Mouse (Mus musculus): ENCODE measurements at regions not wholly inside any gene's neighbourhood (a gene's known extent, or its start where the extent isn't known, plus 50 kb on each side); places are given as distances from the start of the nearest gene placed in this dataset.

DNA sequence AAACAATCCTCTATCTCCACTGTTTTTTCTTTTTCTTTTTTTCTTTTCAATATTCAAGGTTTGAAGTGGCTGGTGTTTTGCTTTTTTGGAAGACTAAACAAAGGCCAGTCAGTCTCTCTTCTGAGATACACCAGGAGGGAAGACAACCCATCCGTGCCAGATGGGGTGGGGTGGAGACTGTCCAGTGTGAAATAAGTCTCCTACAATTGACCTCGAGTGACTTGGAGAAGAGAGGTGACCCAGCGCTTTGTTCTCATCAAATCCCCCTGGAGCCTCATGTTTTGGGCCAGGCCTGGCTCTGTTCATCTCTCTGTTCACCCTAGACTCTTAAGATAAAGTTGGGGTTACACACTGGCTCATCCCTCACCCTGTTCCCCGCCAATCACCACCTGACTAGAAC is 169.2 kb upstream of the Tbca start:
- no peak for DNase-seq (ENCODE audit: low read depth, low spot score)

DNA sequence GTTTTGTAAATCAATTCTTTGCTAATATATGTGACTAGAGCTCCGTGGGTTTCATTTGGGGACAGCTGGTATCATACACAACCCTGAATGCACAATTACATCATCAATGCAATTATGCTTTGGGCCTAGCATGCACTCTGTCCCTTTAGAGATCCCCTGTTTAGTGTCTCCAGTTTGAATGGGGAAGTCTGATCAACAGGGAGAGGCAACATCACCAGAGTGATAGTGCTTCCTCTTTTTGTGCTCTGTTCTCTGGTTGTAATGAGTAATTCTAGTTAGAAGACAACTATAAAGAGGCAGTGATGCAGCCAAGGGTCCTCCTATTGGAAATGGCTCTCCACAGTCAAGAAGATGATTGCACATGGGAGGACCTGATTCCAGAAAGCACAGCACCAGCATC is 158.7 kb upstream of the Tbca start:
- DNase-seq (ENCODE audit: low read depth, low spot score), result no peak

DNA sequence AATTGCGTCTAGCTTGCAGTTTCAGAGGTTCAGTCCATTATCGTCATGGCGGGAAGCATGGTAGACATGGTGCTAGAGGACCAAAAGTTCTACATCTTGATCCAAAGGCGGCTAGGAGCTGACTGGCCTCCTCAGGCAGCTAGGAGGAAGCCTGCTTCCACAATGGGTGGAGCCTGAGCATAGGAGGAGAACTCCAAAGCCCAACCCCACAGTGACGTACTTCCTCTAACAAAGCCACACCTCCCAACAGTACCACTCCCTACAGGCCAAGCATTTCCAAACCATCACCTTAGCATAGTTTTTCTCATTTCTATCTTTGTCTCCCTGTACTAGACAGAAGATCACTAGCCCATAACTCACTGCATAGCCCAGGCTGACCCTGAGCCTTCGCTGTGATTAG is 158.0 kb upstream of the Tbca start:
- DNase-seq (ENCODE audit: low read depth, low spot score), result no peak

DNA sequence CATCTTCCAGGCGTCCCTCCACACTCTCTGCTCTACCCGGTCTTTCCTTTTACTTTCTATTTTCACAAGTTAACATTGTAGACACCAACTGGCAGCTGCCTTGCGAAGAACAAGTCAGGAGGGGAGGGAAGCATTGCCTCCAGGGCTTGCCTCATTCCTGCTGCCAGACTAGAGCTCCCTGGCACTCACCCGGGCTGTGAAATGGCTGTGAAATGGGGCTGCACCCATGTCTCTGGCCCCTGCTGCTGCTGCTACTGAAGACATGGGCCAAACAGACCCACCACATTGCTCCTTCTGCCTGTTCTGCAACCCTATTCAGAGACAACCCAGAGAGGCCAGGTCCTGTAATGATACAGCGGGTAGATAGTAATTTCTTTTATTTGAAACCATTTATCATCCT is 156.0 kb upstream of the Tbca start:
- no peak for DNase-seq (ENCODE audit: low read depth, low spot score)

DNA sequence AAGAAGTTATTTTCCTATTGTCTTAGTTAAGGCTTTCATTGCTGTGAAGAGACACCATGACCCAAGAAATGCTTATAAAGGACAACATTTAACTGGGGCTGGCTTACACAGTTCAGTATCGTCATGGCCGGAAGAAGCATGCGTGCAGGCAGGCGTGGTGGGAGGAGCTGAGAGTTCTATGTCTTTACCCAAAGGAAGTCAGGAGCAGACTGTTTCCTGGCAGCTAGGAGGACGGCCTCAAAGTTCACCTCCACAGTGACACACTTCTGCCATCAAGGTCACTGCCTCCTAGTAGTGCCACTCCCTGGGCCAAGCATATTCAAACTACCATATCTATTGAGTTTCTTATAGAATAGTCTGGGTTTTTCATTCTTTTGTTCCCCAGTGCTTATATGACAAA is 148.4 kb upstream of the Tbca start:
- DNase-seq (ENCODE audit: low read depth, low spot score), result no peak

DNA sequence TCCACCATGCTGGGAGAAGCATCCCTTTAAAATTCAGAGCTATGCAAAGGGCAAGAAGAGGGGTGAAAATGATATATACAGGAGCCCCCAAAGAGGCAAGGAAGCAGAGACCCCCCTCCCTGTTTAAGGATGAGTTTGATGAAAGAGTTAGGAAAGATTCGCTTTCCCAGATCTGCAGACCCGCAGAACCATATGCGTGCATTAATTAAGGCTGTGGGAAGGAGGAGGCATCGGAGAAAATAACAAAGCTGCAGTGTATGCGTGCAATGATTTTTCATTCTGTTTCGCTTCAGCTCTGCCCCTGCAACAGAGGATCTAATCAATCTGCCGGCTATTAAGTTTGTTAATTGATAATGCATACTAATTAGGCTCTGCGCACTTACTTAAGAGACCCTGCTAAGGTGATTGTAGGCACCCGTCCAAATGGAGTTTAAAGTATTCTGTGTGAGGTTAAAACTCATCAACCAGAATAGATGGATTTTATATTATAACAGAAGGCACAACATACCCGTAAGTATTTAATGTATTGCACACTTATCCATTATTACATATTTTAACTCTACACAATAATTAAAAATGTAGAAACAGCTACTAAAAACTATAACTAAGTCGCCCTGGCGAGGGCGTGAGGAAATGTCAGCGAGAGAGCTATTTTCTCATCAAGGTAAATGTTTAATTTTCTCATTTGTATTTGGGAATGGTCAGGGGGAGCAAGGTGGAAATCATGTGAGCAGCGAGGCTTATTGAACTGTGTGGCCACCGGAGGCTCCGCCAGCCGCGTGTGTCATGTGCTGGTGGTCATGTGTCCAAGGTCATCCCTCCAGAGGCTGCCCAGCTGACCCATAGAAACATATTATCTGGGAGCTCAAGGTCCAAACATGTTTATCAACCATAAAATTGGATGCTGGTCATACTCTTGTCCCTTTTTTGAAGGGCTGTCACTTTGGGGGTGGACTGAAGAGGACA is 143.2 kb upstream of the Tbca start:
- no peak for DNase-seq (ENCODE audit: low read depth, low spot score)

DNA sequence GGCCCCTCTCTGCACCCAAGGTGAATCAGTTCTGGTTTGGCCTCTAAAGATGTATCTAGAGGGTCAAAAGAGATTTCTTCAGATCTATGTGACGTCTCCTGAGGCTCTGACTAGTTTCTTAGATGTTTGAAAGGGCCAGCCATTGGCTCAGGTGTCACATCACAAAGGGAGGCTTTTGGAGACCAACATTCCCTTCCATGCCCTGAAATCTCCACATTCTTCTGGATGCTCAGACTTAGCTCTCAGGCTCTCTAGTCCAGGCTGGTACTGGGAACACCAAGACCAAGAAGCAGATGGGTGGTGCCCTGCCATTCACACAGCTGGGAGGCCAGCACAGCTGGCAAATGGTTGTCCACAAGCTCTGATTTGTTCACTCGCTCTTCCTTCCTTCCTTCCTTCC is 142.4 kb upstream of the Tbca start:
- DNase-seq (ENCODE audit: low read depth, low spot score), result no peak

DNA sequence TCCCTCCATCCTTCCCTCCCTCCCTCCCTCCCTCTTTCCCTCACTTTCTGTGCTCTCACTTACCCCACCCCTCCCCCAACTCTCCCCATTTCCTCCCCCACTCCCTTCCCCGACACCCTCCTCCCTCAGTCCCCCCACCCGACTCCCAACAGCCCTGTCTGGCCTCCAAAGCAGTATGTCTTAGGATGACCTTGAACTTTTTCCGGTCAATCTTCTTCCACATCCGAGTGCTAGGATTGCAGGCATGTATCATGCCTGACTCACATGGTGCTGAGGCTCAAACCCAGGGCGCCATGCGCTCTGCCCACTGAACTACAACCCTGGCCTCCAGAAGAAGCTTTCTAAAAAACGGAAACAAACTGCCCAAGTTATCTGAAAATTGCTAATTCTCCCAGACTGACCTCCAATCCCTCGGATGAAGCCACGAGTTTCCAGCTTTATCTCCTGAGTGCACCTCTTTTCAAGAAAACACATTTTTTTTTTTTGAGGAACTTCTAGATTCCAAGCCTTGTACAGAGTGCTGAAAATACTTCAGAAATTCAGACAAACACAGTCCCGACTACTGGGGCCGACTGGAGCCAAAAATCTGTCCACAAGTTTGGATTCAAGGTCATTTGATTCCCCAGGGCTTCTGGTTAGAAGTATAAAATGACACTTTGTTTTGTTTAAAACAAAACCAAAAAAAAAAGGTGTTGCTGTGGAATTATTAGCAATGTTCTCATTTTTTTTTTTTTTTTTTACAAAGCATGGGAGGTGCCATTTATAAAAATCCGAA is 141.7 kb upstream of the Tbca start:
- no peak for DNase-seq (ENCODE audit: low read depth, low spot score)

DNA sequence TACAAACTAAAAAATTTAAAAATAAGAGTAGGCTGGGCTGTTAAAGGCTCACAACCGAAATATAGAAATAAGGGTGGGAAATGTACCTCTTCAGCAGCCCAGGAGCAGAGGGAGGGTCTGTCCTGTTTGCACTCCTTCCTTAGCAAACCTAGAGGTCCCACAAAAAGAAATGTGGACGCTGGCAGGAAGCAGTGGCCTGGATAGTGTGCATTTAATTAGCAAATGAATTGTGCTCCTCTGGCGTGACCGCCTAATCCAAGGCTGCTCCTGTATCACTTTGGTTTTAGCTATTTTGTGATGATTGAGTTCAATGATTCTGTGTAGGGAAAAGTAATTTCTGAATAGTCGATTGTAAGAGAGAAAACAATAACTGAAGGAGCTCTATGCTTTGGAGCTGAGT is 141.1 kb upstream of the Tbca start:
- no peak for DNase-seq (ENCODE audit: low read depth, low spot score)

DNA sequence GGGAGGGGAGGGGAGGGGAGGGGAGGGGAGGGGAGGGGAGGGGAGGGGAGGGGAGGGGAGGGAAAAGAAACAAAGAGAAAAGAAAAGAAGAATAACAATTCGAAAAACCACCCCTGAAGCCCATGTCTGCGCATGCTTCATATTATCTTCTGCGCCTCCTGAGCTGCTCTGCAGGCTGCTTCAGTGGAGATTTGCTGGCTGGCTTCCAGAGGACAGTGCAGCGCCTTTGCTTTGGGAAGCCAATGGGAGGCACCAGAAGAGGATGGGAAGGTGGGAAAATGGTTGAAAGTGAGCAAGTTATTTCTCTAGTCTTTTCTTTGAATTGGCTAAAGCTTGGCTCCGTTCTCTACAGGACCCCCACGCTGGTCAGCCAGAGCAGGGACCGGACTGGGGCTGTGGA is 137.8 kb upstream of the Tbca start:
- DNase-seq (ENCODE audit: low read depth, low spot score), result no peak

DNA sequence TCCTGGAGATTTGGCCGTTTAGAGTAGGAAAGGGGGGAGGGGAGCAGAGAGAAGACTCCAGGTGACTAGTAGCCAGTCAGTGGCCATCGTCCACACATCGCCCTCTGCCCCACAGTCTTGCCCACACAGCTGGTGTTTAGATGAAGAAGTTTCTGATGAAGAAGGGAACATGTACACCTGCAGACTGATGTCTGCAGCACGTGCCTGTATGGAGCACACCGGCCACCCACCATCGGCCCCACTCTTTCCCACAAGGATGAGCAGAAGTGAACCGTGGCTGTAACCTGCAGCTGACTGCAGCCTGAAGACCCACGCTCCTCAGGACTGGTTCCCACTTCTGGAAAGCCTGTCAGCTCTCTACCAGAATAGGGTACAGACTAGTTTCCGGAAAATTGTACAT is 121.1 kb upstream of the Tbca start:
- no peak for DNase-seq (ENCODE audit: low read depth, low spot score)

DNA sequence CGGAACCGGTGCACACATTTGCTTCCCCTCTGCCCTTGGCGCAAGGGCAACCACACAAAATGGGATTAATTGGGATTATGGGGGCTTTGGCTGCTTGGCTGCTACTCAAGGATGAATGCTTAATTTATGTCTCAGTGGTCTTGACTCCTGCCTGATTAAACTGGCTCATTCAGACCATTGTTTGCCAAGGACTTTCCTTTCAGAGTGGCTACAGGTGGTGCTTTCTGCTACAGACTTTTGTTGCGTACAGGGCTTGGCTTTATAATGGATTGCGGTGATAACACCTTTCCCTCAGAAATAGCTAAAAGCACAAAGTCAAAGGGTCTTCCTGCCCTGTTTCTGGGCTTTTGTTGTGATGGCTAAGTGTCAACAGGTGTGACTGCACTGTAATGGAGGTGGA is 120.4 kb upstream of the Tbca start:
- DNase-seq (ENCODE audit: low read depth, low spot score), result no peak

DNA sequence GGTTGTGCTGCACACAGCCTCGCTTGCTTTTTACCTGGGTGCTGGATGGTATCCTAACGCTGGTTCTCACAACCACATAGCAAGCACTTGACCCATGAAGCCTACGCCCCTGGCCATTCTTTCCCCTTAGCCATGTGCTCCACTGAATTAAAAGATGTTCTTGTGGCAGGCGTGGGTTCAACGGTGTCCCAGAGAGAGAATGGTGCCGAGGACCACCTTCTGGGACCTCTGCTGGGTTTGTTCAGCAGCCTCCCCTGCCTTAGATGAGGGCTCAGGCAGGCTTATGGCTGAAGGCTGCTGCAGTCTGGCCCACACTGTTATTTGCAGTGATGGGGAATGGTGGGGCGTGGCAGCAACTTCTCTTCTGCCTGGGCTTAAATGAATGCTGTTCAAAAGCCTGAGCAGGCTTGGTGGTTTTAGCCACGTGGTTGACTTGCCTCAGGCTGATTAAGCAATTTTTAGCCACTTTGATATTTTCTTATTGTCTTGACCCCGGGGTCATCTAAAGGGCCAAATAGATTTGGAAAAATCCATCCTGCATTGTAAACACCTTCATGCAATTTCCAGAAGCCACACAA is 119.5 kb upstream of the Tbca start:
- no peak for DNase-seq (ENCODE audit: low read depth, low spot score)

DNA sequence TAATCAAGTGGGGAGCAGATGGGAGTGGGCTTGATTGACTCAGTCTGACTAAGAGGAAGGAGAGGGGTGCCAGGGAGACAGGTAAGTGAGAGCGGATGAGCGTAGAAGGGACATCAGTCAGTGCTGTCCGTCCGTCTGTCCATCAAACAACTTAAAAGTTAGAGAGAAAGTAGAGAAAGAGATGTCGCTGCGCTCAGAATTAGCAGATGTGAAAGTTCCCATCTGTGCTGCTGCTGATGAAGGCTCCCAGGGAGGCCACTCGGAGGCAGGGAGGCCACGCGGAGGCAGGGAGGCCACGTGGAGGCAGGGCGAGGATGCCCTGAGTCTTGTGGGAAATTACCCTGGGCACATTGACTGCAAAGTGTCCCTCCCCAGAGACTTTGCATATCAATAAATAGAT is 118.4 kb upstream of the Tbca start:
- no peak for DNase-seq (ENCODE audit: low read depth, low spot score)

DNA sequence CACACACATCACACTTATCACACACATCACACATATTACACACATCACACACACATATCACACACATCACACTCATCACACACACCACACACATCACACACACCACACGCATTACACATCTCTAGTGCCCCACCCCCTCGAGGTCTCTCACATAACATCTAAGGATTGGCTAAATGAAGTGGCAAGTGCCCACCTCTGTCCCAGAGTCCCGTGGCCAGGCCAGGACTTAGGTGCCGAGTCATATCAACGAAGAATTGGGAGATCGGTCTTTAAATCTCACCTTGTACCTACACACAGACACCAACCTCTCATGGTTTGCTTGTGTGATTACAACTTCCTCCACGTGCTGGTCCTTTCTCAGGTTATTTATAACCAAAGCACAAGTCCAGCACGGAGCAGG is 117.7 kb upstream of the Tbca start:
- DNase-seq (ENCODE audit: low read depth, low spot score), result no peak

DNA sequence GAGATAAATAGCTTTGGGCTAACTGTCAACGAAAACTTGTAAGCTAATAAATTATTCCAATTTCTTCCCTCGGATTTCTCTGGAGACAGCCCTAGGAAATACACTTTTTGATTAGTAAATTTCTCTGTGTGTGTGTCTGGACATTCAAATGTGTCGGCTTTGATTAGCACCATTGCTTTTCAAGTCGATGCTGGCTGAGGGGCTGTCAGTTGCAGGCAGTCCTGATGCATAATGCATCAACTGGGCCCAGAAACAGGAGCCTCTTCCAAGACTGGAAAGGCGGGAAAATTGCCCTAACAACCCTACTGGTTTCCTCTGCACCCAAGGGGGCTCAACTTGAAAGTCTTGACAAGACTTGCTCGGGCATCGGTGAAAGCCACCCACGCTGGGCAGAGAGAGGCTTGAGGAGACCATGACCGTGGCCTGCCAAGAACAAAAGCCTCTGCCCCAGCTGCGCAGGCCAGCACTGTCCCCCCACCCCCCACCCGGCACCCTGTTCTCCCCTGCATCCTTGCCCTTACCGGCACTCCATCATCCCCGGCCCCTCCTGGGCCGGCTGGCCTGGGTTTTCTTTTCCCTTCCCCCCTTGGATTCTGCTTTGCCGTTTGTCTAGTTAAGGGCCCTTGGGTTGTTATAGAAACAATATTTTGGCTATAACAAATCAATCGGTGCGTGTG is 108.1 kb upstream of the Tbca start:
- DNase-seq (ENCODE audit: low read depth, low spot score), result no peak

DNA sequence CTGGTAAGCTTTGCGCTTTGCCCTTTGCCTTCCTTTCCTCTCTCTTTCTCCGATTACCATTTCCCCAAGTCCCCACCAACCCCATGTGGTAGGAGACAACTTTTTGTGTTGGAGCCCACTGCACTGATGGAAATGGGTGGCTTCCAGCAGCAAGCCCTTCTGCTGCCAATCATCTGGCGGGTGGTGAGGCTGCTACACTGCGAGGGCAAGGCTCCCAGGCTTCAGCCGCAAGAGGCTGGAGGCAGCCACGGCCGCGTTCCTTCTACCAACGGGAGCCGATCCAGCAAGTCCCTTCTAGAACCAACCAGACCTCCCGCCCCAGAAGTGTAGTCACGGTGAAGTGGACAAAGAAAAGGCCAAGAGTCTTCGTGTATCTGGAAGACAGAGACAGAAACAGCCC is 107.1 kb upstream of the Tbca start:
- no peak for DNase-seq (ENCODE audit: low read depth, low spot score)

DNA sequence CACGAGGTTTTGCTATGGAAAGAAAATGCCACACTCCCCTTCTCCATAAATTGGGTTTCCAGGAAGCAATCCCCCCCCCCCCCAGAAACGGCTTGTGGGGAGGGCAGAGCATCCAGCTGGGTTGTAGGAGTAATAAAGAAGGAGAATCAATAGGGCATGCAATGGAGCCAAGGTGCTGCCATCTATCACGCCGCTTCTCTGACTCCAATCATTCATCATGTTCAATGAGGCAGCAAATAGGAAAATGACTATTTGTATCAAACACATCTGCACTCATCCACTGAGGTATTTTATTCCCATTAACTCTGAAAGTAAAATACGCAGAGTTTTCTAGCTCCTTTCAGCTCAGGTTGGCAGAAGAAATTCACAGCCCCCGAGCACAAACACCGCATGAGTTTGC is 103.5 kb upstream of the Tbca start:
- no peak for DNase-seq (ENCODE audit: low read depth, low spot score)

DNA sequence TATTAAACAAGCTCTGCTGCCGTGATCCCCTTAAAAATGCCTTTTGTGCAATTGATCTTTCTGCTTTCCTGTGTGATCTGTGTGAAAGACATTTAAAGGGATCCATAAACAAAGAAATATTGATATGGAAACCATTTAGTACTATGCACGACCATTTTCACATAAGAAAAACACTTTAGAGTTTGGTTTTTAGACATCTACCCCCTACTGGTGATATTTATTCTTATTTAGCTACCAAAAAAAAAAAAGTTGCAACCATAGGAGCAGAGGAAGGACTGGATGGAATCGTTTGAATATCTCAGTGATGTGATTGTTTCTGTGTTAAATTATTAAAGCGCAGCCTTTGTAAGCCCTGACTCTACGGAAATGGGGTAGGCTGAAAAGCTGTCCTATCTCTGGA is 101.4 kb upstream of the Tbca start:
- DNase-seq (ENCODE audit: low read depth, low spot score), result no peak

DNA sequence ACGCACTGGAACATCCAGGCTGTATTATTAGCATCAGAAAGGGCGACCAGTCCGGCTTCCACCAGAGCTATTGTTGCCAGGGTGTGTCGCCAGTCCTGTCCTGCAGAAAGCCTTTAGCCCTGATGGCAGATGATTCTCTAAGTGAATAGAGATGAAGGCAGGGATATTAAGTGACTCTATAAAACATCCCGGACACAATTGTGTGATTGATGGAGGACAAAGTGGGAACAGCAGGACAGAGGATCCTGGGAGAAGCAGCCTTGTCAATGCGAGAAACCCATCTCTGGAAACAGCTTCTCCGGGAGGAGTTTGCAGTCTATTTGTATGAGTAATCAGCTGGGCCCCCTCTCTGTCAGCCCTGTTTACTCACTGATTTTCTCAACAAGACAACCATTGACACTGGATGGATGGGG is 82.1 kb upstream of the Tbca start:
- peak; percentile 74 for DNase-seq (ENCODE audit: low read depth, low spot score)

DNA sequence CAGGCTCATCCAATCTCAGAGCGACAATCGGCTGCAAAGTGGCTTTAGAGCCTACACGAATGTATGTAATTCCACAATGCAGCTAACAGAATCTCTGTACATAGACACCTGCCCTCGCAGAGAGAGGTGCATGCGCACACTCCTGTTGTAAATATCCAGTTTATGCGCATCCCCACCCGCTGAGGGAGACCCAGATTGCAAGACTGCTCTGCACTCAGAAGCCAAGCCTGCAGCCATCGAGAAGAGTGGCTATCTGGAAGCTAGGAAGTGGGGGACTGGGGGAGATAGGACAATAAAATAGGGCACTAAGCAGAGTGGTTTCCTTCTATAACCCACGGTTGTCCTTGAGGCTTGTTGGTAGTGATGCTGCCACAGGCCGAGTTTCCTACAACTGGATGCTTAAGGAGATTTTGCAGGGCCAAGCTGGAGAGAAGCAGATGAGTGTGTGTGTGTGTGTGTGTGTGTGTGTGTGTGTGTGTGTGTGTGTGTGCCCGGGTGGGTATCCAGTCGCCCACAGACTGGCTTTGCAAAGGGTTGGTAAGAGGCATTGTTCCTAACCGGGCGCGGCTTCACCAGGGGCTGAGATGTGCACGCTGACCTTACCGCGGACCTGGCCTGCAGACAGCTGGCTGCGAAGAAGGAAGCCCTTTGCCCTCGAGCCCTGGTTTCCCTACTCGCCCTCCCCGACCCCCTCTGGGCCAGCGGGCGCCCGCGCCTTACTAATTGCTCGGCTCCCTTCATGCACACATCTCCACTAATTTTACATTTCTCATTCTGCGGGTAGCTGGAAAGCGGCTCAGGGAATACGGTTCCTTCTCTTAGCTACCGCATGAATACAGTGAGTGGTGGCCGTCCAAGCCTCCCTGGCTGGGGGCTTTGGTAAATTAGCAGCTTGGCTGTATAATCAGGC is 81.1 kb upstream of the Tbca start:
- DNase-seq (ENCODE audit: low read depth, low spot score), result no peak

All from WW6 (cell line).